Mouse (Mus musculus) thymus, postnatal 14 days (tissue): ENCODE measurements around the gene Tnfrsf13c.

ENCODE experiments used
- DNase-seq: peaks from one replicate; pipeline ENCODE4 v3.0.0; 2021

The Tnfrsf13c gene

DNA sequence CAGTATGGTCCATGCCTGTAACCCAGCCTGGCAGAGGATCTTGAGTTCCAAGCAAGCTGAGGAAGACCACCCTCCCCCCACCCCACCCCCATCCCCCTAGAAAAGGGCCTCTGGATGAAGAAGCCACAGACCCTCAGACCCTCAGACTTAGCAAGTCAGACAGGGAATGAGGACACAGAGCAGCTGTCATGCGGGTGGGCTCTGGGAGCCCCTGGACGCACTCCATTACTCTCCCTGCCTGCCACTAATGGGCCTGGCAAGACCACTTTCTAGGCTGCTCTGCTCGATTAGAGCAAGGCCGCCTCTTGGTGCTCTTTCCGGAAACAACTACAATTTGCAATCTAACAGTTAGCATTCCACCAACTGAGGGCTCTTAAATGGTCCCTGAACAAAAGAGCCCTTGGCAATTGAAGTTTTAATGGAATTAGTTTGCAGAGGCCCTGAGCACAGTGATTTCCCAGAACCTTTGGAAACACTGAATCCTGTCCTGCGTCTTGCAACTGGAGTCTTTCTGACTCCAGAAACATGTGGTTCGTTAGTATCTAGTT lies 46.4 kb downstream of the Tnfrsf13c start:
- DNase-seq = no peak

GRCm38 (mm10) chr15:82175091-82175490 lies 49.1 kb downstream of the Tnfrsf13c start:
- no peak for DNase-seq

DNA sequence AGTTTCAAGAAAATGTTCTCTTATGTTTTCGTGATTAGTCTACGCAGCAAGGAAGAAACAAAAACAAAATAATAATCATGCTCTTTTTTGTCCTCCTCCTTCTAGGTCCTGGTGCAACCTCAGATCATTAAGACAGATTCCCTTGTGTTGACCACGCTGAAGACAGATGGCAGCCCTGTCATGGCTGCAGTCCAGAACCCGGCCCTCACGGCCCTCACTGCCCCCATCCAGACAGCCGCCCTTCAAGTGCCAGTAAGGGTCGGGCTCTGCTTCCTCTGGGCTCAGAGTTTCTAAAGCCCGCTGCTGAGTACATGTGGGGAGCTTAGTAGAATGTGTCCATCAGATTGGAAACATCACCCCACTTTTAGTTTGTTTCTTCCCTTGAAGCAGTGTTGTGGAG lies 51.5 kb downstream of the Tnfrsf13c start:
- DNase-seq = no peak
